Mouse (Mus musculus) cerebellum, adult 2 months (tissue): ENCODE data around the gene Tmc4.

ENCODE experiments used
- CTCF ChIP-seq: fragments of 200-500 bp; IDR thresholded peaks from 2 replicates; pipeline ENCODE4 v1.5.1; 2011; ENCODE audit warnings: low read depth, mild to moderate bottlenecking, control low read depth, low read length, moderate library complexity, borderline replicate concordance; ENCODE audit not compliant: insufficient read depth
- POLR2A ChIP-seq: fragments of 200-500 bp; IDR thresholded peaks from 2 replicates; pipeline ENCODE4 v1.6.1; 2011; ENCODE audit warnings: low read length, control low read depth, borderline replicate concordance; ENCODE audit not compliant: insufficient read depth

GRCm38 (mm10) chr7:3616389-3617241 lies 60.7 kb downstream of the Tmc4 start:
- peak; percentile 54; the same call in 1 of the 2 replicates for TF ChIP-seq CTCF
- no peak for TF ChIP-seq POLR2A
